Mouse (Mus musculus): ENCODE results near the gene Sipa1l3.

DNA sequence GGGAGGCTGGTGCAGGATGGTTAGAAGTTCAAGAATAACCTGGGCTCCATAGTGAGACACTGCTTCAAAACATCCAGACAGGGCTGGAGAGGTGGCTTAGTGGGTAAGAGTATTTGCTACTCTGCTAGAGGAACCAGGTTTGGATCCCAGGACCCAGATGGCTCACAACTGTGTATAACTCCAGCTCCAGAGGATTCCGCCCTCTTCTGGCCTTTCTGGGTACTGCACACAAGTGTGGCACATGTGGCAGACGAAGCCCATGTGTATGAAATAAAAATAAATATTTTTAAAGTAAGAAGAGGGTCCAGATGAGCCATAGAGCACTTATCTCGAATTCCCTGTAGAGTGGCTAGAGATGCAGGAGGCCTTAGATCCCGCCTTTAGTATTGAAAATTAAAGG lies 40.8 kb upstream of the Sipa1l3 start:
- TF ChIP-seq CTCF (IDR thresholded peaks at IDR 0.05; ENCODE audit: control insufficient read depth, insufficient read depth, insufficient replicate concordance, low read depth, low read length): peak; percentile 63; the same call in 1 of the 2 replicates
- no peak for TF ChIP-seq POLR2A (IDR thresholded peaks at IDR 0.05; ENCODE audit: control insufficient read depth, low read depth, low read length)

Measured in testis, adult 2 months (tissue).